Mouse (Mus musculus) hindbrain, embryonic 12.5 days (tissue): Measurements from ENCODE around the gene Cux1. TPM values are rescaled to one million over a fixed set of nuclear protein-coding genes. Genes with fewer than 3 reads are reported as not detected.

ENCODE experiments used
- ATAC-seq: fragments of 200-750 bp; cut with Nextera tagmentation; 2 replicates; pipeline ENCODE4 v1.8.0; 2017; ENCODE audit warnings: moderate TSS enrichment; ENCODE audit not compliant: low FRiP score
- H3K27ac ChIP-seq: fragments of 300-500 bp; sonication (generic); 2 replicates; pipeline ENCODE4 v1.5.1; 2016; ENCODE audit warnings: mild to moderate bottlenecking
- H3K27me3 ChIP-seq: fragments of 300-500 bp; sonication (generic); 2 replicates; pipeline ENCODE4 v1.6.1; 2016; ENCODE audit warnings: mild to moderate bottlenecking
- H3K36me3 ChIP-seq: fragments of 300-500 bp; sonication (generic); 2 replicates; pipeline ENCODE4 v1.6.1; 2016; ENCODE audit warnings: mild to moderate bottlenecking
- H3K4me1 ChIP-seq: fragments of 300-500 bp; sonication (generic); 2 replicates; pipeline ENCODE4 v1.6.1; 2016
- H3K4me2 ChIP-seq: fragments of 300-500 bp; sonication (generic); replicated peaks from 2 replicates; pipeline ENCODE4 v1.6.1; 2016; ENCODE audit warnings: mild to moderate bottlenecking
- H3K4me3 ChIP-seq: fragments of 300-500 bp; sonication (generic); 2 replicates; pipeline ENCODE4 v1.5.1; 2016; ENCODE audit warnings: mild to moderate bottlenecking
- H3K9ac ChIP-seq: fragments of 300-500 bp; sonication (generic); 2 replicates; pipeline ENCODE4 v1.6.1; 2016; ENCODE audit warnings: mild to moderate bottlenecking, moderate library complexity
- H3K9me3 ChIP-seq: fragments of 300-500 bp; sonication (generic); replicated peaks from 2 replicates; pipeline ENCODE4 v1.6.1; 2016; ENCODE audit warnings: mild to moderate bottlenecking
- WGBS: fragments of 180-500 bp; shearing (Covaris S2); methylation state at CpG from one replicate; pipeline ENCODE4 v1.1.7; 2016; 5-methylcytosine and 5-hydroxymethylcytosine counted together
- polyA plus RNA-seq: library from polyadenylated mRNA; unstranded; fragments of >200 nt; fragmentation: Nextera tagmentation; extraction: Ambion mirVana; gene quantifications from 2 replicates; pipeline ENCODE4 v1.2.1, GENCODE M21; 2016

Cux1 gene
- polyA plus RNA-seq, 1 experiment from 2014 or later, result 114 TPM

DNA sequence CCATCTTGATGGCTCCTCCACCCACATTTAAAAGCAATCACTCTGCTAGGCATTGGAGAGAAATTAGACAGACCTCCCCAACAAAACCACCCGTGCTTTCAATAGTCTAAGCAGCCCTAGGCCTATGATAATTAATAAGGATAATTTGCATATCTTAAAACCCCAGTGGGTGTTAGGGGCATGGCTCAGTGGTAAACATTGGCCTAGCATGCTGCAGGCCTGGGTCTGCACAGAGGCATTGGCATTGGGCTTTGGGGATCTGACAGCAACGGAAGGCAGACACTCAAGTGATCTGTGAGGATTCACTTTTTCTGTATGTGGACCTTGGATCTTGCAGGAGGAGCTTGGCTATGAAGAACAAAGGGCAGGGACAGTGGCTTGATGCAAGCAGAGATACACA is 274.9 kb downstream of the Cux1 start:
- Histone ChIP-seq H3K9ac (no peak overlapping the region), H3K4me1 (peaks cover 12% of the 10 kb centered on the region), H3K4me2 (no peak overlapping the region), H3K27me3 (no peaks in the 10 kb centered on the region), H3K36me3 (peaks cover 20% of the 10 kb centered on the region), H3K27ac (peak overlapping the region; percentile 56), H3K4me3 (no peak overlapping the region), H3K9me3 (no peaks in the 10 kb centered on the region)
- ATAC-seq, result no peak
- whole genome bisulfite sequencing, result 66% methylated on average over 2 of the region's 2 CpGs

DNA sequence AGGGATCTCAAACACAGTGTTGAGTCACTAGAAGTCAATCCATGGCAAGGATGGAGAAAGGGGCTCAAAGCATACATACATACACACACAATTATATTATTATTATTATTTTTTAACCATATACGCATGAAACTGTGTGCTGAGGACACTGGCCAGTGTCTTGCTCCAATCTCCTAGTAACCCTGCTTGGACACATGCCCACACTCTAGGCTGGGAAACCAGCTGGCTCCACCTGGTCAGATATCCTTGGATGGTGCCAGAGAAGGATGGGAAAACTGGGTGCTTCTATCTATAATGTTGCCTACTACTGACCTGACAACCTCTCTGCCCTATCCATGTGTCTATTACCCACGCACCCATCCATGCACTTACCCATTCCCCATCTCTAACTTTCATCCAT is 275.7 kb downstream of the Cux1 start:
- no peak for ATAC-seq
- Histone ChIP-seq H3K4me1 (0 out of 2 replicates have a peak, but pooled peaks cover 7% of the 10 kb centered on the region), H3K27ac (no peak overlapping the region), H3K4me2 (no peak overlapping the region), H3K27me3 (no peaks in the 10 kb centered on the region), H3K36me3 (peaks cover 23% of the 10 kb centered on the region), H3K9me3 (no peaks in the 10 kb centered on the region), H3K4me3 (no peak overlapping the region), H3K9ac (no peak overlapping the region)
- WGBS, result 98% methylated on average over 2 of the region's 2 CpGs

DNA sequence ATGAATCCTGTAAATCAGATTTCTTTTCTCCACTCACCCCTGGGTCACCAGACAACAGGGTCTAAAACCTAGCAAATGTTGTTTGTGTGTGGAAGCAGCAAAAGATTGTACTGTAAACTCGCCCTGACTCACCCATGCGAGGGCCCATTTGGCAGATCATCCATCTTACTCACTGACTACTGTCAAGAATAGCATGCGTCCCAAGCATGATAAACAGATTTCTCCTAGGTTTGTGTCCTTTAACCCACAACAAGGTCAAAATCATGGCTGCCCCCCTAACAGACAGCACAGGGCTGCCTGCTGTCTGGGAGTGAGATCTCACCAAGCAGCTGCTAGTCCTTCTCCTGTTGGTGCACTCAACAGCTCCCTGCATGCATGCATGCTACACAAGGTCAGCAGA is 277.5 kb downstream of the Cux1 start:
- 77% methylated on average over 3 of the region's 3 CpGs for WGBS
- H3K4me2 ChIP-seq, result no peak overlapping the region
- H3K4me3 ChIP-seq, result no peak overlapping the region
- no peaks in the 10 kb centered on the region for H3K27me3 ChIP-seq
- H3K9me3 ChIP-seq, result no peaks in the 10 kb centered on the region
- H3K27ac ChIP-seq, result no peak overlapping the region
- ATAC-seq, result no peak
- no peak overlapping the region for H3K9ac ChIP-seq
- H3K36me3 ChIP-seq, result peaks cover 32% of the 10 kb centered on the region
- H3K4me1 ChIP-seq, result 0 out of 2 replicates have a peak, but pooled peaks cover 7% of the 10 kb centered on the region

DNA sequence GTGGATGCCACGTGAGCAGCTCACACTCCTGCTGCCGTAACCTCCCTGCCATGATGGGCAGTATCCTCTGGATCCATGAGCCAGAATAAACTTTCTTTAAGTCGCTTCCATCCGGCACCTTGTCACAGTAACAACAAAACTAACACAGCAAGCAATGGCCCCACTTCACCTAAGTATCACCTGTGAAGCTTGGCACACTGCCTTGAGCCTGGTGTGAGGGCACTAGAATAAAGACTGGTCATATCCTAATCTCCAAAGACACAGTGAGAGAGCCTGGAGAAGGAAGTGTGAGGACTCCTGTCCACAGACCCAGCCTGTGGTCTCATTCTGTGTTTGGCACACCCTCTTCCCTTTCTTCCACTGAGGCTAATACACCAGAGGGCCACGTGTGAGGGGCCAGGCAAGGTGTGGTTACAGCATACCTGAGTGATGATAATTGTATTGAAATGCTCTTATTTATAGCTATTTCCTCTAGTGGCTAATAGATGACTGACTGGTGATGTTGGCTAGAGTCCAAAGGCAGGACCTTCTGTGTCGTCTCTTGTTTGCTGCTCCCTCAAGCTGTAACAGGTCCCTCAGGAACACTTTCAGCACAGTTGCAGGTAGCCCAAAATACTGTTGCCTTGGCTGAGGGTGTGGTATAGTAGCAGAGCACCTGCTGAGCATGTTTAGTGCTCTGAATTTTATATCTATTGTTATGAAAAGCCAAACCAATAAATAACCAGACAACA is 278.8 kb downstream of the Cux1 start:
- Histone ChIP-seq H3K36me3 (peaks cover 41% of the 10 kb centered on the region), H3K4me2 (no peak overlapping the region), H3K9me3 (no peaks in the 10 kb centered on the region), H3K27ac (no peak overlapping the region), H3K9ac (no peak overlapping the region), H3K4me3 (no peak overlapping the region), H3K27me3 (no peaks in the 10 kb centered on the region), H3K4me1 (0 out of 2 replicates have a peak, but pooled peaks cover 7% of the 10 kb centered on the region)
- no peak for ATAC-seq
- 86% methylated on average over 6 of the region's 6 CpGs for WGBS

DNA sequence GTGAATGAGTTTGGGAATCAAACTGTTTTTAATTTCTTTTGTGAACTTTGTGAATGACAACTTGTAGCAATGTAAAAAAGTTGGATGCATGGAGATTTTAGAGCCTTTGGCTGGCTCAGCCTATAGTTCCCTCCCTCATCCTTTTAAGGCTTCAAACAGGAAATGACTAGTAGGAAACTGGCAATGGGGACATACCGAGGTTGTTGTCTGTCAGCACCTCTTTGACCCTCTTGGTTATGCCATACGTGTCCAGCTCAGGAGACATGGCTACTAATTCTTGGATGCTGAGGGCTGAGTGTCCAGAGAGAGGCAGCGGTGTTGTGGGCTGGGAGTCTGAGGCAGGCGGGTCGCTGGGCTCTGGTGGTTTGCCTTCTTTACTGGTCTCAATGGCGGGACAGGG is 280.7 kb downstream of the Cux1 start:
- no peak overlapping the region for H3K4me3 ChIP-seq
- no peak overlapping the region for H3K4me2 ChIP-seq
- no peak overlapping the region for H3K9ac ChIP-seq
- H3K9me3 ChIP-seq, result no peaks in the 10 kb centered on the region
- WGBS, result 87% methylated on average over 6 of the region's 6 CpGs
- H3K27me3 ChIP-seq, result no peaks in the 10 kb centered on the region
- peaks cover 60% of the 10 kb centered on the region for H3K36me3 ChIP-seq
- H3K4me1 ChIP-seq, result no peaks in the 10 kb centered on the region
- no peak overlapping the region for H3K27ac ChIP-seq
- no peak for ATAC-seq

DNA sequence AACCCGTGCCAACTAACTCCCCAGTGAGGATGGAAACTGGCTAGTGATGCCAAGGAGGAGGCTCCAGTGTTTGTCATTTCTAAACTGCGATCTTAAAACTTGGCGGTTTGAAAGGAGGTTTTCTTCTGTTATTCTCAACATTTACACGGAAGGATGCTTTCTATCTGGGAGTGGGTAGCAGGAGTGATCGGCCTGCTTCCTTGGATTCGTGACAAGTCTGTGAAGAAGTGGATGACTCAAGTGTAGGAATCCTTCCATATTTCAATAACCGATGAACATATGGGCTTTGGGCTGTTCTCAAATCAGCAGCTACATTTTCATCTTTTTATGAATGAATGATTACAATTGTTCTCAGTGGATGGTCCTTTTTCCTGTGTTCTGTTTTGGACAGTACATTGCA is 282.2 kb downstream of the Cux1 start:
- Histone ChIP-seq H3K4me3 (no peak overlapping the region), H3K4me1 (no peaks in the 10 kb centered on the region), H3K27ac (no peak overlapping the region), H3K9ac (no peak overlapping the region), H3K9me3 (no peaks in the 10 kb centered on the region), H3K36me3 (peaks cover 66% of the 10 kb centered on the region), H3K4me2 (no peak overlapping the region), H3K27me3 (no peaks in the 10 kb centered on the region)
- 94% methylated on average over 7 of the region's 7 CpGs for WGBS
- no peak for ATAC-seq

DNA sequence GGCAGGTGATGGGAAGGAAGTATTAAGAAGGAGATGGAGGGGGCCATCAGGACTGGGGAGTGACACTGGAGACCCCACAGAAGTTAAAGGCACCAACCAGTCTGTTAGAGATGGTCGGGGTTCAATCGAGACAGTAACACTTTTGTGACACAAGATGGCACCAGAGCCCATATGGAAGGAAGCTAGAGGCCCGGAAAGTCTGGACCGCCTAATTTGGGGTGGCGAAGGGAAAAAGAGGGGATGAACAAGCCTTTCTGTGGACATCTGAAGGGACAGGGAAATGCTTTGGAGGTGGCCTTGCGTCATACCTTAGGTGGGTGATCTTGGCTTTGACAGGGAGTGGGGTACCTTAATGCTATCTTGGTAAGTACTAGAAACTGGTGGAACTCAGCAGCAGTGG is 285.9 kb downstream of the Cux1 start:
- no peak for ATAC-seq
- 53% methylated on average over 6 of the region's 6 CpGs for WGBS
- Histone ChIP-seq H3K9me3 (no peaks in the 10 kb centered on the region), H3K4me2 (no peak overlapping the region), H3K9ac (no peak overlapping the region), H3K4me3 (no peak overlapping the region), H3K27ac (no peak overlapping the region), H3K36me3 (peaks cover 85% of the 10 kb centered on the region), H3K4me1 (no peaks in the 10 kb centered on the region), H3K27me3 (no peaks in the 10 kb centered on the region)

DNA sequence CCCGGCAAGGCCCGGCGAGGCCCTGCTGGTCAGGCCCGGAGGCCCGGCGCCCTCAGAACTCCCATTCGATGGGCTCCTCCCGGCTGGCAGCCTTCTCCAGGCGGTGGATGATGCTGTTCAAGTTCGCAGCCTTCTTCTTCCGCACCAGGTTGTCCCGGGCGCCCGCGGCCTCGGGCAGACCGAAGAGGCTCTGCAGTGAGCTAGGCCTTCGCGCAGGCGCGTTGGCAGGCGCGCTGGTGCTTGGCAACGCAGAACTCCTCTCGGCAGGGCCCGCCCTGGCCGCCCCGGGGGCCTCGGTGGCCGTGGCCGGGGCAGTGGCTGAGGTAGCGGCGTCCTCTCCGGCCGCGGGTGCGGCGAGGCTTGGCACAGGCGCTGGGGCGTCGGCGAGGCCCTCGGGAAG is 292.6 kb downstream of the Cux1 start:
- H3K4me1 ChIP-seq, result peaks cover 3% of the 10 kb centered on the region; the same call in 1 of the 2 replicates
- peaks cover 66% of the 10 kb centered on the region for H3K36me3 ChIP-seq
- no peak overlapping the region for H3K27ac ChIP-seq
- H3K4me3 ChIP-seq, result no peak overlapping the region
- H3K27me3 ChIP-seq, result no peaks in the 10 kb centered on the region
- no peak overlapping the region for H3K9ac ChIP-seq
- no peaks in the 10 kb centered on the region for H3K9me3 ChIP-seq
- ATAC-seq, result no peak
- WGBS, result 89% methylated on average over 43 of the region's 43 CpGs
- no peak overlapping the region for H3K4me2 ChIP-seq

DNA sequence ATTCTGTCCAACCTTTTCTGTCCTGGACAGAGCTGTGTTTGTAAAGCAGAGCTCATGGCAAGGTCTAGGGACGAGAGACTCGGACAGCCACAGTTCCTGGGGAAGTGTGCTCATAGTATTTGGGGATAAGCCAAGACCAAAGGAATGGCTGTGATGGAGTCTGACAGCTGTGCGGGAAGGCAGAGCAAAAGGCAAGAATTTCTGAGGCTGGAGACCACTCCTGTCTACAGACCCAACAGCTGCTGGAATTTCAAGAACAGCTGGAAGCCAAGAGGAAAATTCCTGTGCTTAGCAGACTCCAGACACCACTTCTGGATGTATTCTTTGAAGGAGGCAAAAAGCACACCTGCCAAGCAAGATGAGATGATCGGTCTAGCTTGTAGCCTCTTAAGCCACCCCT is 297.4 kb downstream of the Cux1 start:
- WGBS, result 69% methylated on average over 4 of the region's 4 CpGs

DNA sequence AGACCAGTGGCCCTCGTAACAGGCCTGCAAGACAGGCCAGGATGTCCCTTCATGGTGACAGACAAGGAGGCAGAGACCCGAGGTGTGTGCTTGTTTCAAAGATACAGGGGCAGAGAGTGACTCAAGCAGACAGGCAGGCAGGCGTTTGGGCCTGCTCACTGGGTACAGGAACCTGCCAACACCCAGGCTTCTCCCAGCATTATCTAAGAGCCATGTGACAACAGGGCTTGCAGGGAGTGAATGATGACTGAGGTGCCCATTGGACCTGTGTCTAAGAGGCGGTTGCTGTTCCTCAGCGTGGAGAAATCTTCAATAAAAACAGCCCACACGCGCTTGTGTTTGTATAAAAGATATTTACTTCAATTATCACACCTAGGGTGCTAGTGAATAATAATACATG is 301.2 kb downstream of the Cux1 start:
- Histone ChIP-seq H3K27me3 (no peaks in the 10 kb centered on the region), H3K4me2 (no peak overlapping the region), H3K4me1 (peaks cover 3% of the 10 kb centered on the region; the same call in 1 of the 2 replicates), H3K9me3 (no peaks in the 10 kb centered on the region), H3K36me3 (no peaks in the 10 kb centered on the region), H3K27ac (no peak overlapping the region), H3K9ac (no peak overlapping the region), H3K4me3 (no peak overlapping the region)
- ATAC-seq, result no peak
- 69% methylated on average over 7 of the region's 7 CpGs for WGBS

More for the DNA sequence above, 297.4 kb downstream of the Cux1 start:
- Histone ChIP-seq H3K4me3 (no peak overlapping the region), H3K4me2 (no peak overlapping the region), H3K9ac (no peak overlapping the region), H3K27ac (no peak overlapping the region), H3K36me3 (peaks cover 21% of the 10 kb centered on the region), H3K27me3 (no peaks in the 10 kb centered on the region), H3K9me3 (no peaks in the 10 kb centered on the region), H3K4me1 (peaks cover 3% of the 10 kb centered on the region; the same call in 1 of the 2 replicates)
- no peak for ATAC-seq

DNA sequence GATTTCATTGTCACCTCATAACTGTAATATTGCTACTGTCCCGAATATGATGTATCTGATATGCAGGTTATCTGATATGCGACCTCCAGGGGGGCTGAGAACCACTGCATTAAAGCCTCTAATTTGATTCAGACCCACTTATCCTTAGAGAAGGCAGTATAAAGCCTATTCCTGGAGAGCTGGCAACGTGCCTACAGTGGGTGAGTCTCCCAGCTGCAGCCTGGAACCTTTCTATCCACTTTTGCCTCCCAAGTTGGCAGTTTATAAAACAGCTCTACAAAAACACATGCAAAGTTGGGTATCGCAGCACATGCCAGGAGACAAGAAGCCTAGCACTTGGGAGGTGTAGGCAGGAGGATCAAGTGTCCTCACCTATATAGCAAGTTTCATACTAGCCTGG is 303.9 kb downstream of the Cux1 start:
- Histone ChIP-seq H3K4me2 (no peak overlapping the region), H3K9ac (no peak overlapping the region), H3K4me1 (peaks cover 4% of the 10 kb centered on the region; the same call in 1 of the 2 replicates), H3K27ac (no peak overlapping the region), H3K36me3 (no peaks in the 10 kb centered on the region), H3K4me3 (no peak overlapping the region), H3K27me3 (no peaks in the 10 kb centered on the region), H3K9me3 (no peaks in the 10 kb centered on the region)
- 87% methylated on average over 4 of the region's 4 CpGs for WGBS
- no peak for ATAC-seq

DNA sequence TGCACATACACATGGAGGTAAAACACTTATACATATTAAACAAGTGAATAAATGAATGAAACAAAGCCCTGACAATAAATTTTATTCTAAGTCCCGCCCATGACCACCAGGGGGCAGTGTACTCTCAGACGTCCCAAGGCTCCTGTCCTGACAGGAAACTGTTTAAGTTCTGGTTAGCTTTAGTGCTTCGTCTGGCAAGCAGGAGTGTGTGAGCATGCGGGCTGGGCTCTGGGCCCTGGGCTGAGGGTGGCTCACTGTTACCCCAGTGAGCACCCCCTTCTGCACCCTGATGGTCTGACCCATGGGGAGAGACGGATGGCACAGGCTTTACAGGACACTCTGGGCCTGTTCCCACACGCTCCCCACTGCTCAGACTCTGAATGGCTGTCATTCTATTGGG is 308.4 kb downstream of the Cux1 start:
- Histone ChIP-seq H3K9me3 (no peaks in the 10 kb centered on the region), H3K9ac (no peak overlapping the region), H3K4me2 (no peak overlapping the region), H3K36me3 (peaks cover 11% of the 10 kb centered on the region; the same call in 1 of the 2 replicates), H3K4me3 (no peak overlapping the region), H3K27me3 (no peaks in the 10 kb centered on the region), H3K4me1 (peaks cover 4% of the 10 kb centered on the region; the same call in 1 of the 2 replicates), H3K27ac (no peak overlapping the region)
- ATAC-seq, result no peak
- 35% methylated on average over 6 of the region's 6 CpGs for WGBS

DNA sequence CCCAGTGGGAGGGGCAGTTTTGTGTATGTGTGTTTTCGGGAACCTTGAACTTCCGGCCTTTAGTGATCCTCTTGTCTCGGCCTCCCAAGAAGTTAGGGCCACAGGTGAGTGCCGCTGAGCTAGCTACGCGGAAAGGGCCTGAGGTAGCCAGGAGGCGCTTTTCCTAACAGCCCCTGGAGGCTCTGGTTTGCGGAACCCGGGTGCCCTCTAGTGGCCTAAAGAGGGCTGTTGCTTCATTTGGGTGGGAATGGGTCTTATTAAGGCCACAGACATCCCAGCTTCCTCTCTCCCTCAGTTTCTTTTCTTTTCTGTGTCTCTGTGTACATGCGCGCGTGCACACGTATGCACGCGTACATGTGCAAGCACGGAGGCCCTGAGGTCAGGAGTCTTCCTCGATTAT is 314.4 kb downstream of the Cux1 start:
- Histone ChIP-seq H3K4me3 (no peak overlapping the region), H3K4me1 (no peaks in the 10 kb centered on the region), H3K27ac (no peak overlapping the region), H3K27me3 (no peaks in the 10 kb centered on the region), H3K9ac (no peak overlapping the region), H3K4me2 (no peak overlapping the region), H3K36me3 (peaks cover 21% of the 10 kb centered on the region; the same call in 1 of the 2 replicates), H3K9me3 (no peaks in the 10 kb centered on the region)
- 0 out of 2 replicates have a peak, but pooled peaks have one; percentile 41 for ATAC-seq
- WGBS, result 15% methylated on average over 17 of the region's 17 CpGs
